Mouse (Mus musculus): Measurements from ENCODE around the gene Dlg4.

- TF ChIP-seq CTCF (IDR thresholded peaks at IDR 0.05; ENCODE audit: low read depth) (no peak), EP300 (IDR thresholded peaks at IDR 0.05; ENCODE audit: low read depth) (no peak)
These were observed at the start of gene Dlg4 for GRCm38 (mm10) chr11:70016669-70017068.

Measured in liver, embryonic 14.5 days (tissue).